Mouse (Mus musculus) olfactory bulb, adult 2 months (tissue): ENCODE data around the gene Bicc1. TPM values are rescaled to one million over a fixed set of nuclear protein-coding genes. Genes with fewer than 3 reads are reported as not detected.

Experiments
- H3K27ac ChIP-seq: fragments of 200-500 bp; 2 replicates; pipeline ENCODE4 v1.5.1; 2012; ENCODE audit warnings: low read depth, low read length; ENCODE audit not compliant: insufficient read depth
- H3K4me1 ChIP-seq: fragments of 200-500 bp; 2 replicates; pipeline ENCODE4 v1.6.1; 2012; ENCODE audit warnings: low read length; ENCODE audit not compliant: control insufficient read depth, insufficient read depth
- H3K4me3 ChIP-seq: fragments of 200-500 bp; 2 replicates; pipeline ENCODE4 v1.5.1; 2012; ENCODE audit warnings: mild to moderate bottlenecking, low read depth, low read length, moderate library complexity; ENCODE audit not compliant: insufficient read depth
- CTCF ChIP-seq: fragments of 200-500 bp; IDR thresholded peaks from 2 replicates; pipeline ENCODE4 v1.5.1; 2012; ENCODE audit warnings: low read depth, mild to moderate bottlenecking, low read length, moderate library complexity; ENCODE audit not compliant: insufficient read depth
- POLR2A ChIP-seq: fragments of 200-500 bp; IDR thresholded peaks from 2 replicates; pipeline ENCODE4 v1.6.1; 2012; ENCODE audit warnings: mild to moderate bottlenecking, low read depth, low read length, moderate library complexity; ENCODE audit not compliant: insufficient read depth
- WGBS: fragments of 180-500 bp; shearing (Covaris S2); methylation state at CpG from one replicate; pipeline ENCODE4 v1.1.7; 2018; 5-methylcytosine and 5-hydroxymethylcytosine counted together
- polyA plus RNA-seq: library from polyadenylated mRNA; stranded (reverse); fragments of >200 nt; gene quantifications from 2 replicates; pipeline ENCODE4 v1.2.4, GENCODE M21; 2012; ENCODE audit warnings: low replicate concordance; ENCODE audit not compliant: missing spikeins, insufficient read depth, insufficient read length

The Bicc1 gene
- polyA plus RNA-seq, 1 experiment: not detected

GRCm38 (mm10) chr10:71052208-71052607, 107.3 kb downstream of the Bicc1 start:
- H3K4me3 ChIP-seq: no peak overlapping the region
- TF ChIP-seq POLR2A (no peak), CTCF (no peak)
- H3K4me1 ChIP-seq: peaks cover 8% of the 10 kb centered on the region
- no peak overlapping the region for H3K27ac ChIP-seq
- 60% methylated on average over 7 of the region's 7 CpGs for WGBS

- H3K4me3 ChIP-seq: no peak overlapping the region
- TF ChIP-seq CTCF (no peak), POLR2A (no peak)
- peaks cover 4% of the 10 kb centered on the region for H3K4me1 ChIP-seq
- no peak overlapping the region for H3K27ac ChIP-seq
- WGBS: 76% methylated on average over 10 of the region's 10 CpGs
Observed at GRCm38 (mm10) chr10:71050722-71051333, 108.7 kb downstream of the Bicc1 start.

GRCm38 (mm10) chr10:71049294-71049693, 110.2 kb downstream of the Bicc1 start:
- Histone ChIP-seq H3K27ac (no peak overlapping the region), H3K4me3 (no peak overlapping the region), H3K4me1 (peaks cover 4% of the 10 kb centered on the region)
- no peak for TF ChIP-seq POLR2A
- TF ChIP-seq CTCF: no peak
- WGBS: 93% methylated on average over 17 of the region's 17 CpGs

- WGBS: 71% methylated on average over 1 of the region's 1 CpGs
- TF ChIP-seq CTCF (no peak), POLR2A (no peak)
- Histone ChIP-seq H3K4me3 (no peak overlapping the region), H3K4me1 (no peaks in the 10 kb centered on the region), H3K27ac (no peak overlapping the region)
Observed at GRCm38 (mm10) chr10:71044410-71044809, 115.1 kb downstream of the Bicc1 start.

- TF ChIP-seq CTCF (no peak), POLR2A (no peak)
- no peaks in the 10 kb centered on the region for H3K4me1 ChIP-seq
- H3K4me3 ChIP-seq: no peak overlapping the region
- no peak overlapping the region for H3K27ac ChIP-seq
- WGBS: 30% methylated on average over 4 of the region's 4 CpGs
Observed at GRCm38 (mm10) chr10:71041874-71042273, 117.6 kb downstream of the Bicc1 start.

- Histone ChIP-seq H3K4me3 (no peak overlapping the region), H3K27ac (no peak overlapping the region), H3K4me1 (no peaks in the 10 kb centered on the region)
- no peak for TF ChIP-seq CTCF
- TF ChIP-seq POLR2A: no peak
- WGBS: 55% methylated on average over 7 of the region's 7 CpGs
Observed at GRCm38 (mm10) chr10:71036484-71036883, 123.0 kb downstream of the Bicc1 start.

- Histone ChIP-seq H3K4me1 (peaks cover 11% of the 10 kb centered on the region), H3K27ac (no peak overlapping the region), H3K4me3 (no peak overlapping the region)
- 65% methylated on average over 4 of the region's 4 CpGs for WGBS
- no peak for TF ChIP-seq CTCF
- no peak for TF ChIP-seq POLR2A
Observed at GRCm38 (mm10) chr10:71028996-71029395, 130.5 kb downstream of the Bicc1 start.

GRCm38 (mm10) chr10:71028066-71028844, 131.2 kb downstream of the Bicc1 start:
- Histone ChIP-seq H3K4me1 (peaks cover 11% of the 10 kb centered on the region), H3K27ac (no peak overlapping the region), H3K4me3 (no peak overlapping the region)
- WGBS: 28% methylated on average over 14 of the region's 14 CpGs
- no peak for TF ChIP-seq POLR2A
- no peak for TF ChIP-seq CTCF

- H3K4me1 ChIP-seq: peaks cover 11% of the 10 kb centered on the region
- no peak overlapping the region for H3K27ac ChIP-seq
- TF ChIP-seq CTCF: no peak
- WGBS: 67% methylated on average over 18 of the region's 18 CpGs
- no peak overlapping the region for H3K4me3 ChIP-seq
Observed at GRCm38 (mm10) chr10:71025131-71025894, 134.2 kb downstream of the Bicc1 start.
